Mouse (Mus musculus) midbrain, embryonic 13.5 days (tissue): ENCODE measurements around the gene Rassf8. TPM values are rescaled to one million over a fixed set of nuclear protein-coding genes. Genes with fewer than 3 reads are reported as not detected.

Experiments used
- ATAC-seq: fragments of 200-750 bp; cut with Nextera tagmentation; 2 replicates; pipeline ENCODE4 v1.8.0; 2017; ENCODE audit warnings: mild to moderate bottlenecking, moderate TSS enrichment, moderate library complexity
- H3K27ac ChIP-seq: fragments of 300-500 bp; sonication (generic); 2 replicates; pipeline ENCODE4 v1.5.1; 2015; ENCODE audit warnings: inconsistent platforms, mild to moderate bottlenecking, moderate library complexity
- H3K27me3 ChIP-seq: fragments of 300-500 bp; sonication (generic); 2 replicates; pipeline ENCODE4 v1.6.1; 2015; ENCODE audit warnings: mild to moderate bottlenecking, inconsistent platforms
- H3K36me3 ChIP-seq: fragments of 300-500 bp; sonication (generic); 2 replicates; pipeline ENCODE4 v1.6.1; 2015; ENCODE audit warnings: mild to moderate bottlenecking, inconsistent platforms
- H3K4me1 ChIP-seq: fragments of 300-500 bp; sonication (generic); replicated peaks from 2 replicates; pipeline ENCODE4 v1.6.1; 2015; ENCODE audit warnings: inconsistent platforms
- H3K4me2 ChIP-seq: fragments of 300-500 bp; sonication (generic); replicated peaks from 2 replicates; pipeline ENCODE4 v1.6.1; 2015; ENCODE audit warnings: moderate library complexity, mild to moderate bottlenecking, inconsistent platforms
- H3K4me3 ChIP-seq: fragments of 300-500 bp; sonication (generic); replicated peaks from 2 replicates; pipeline ENCODE4 v1.5.1; 2015; ENCODE audit warnings: mild to moderate bottlenecking, inconsistent platforms
- H3K9ac ChIP-seq: fragments of 300-500 bp; sonication (generic); replicated peaks from 2 replicates; pipeline ENCODE4 v1.6.1; 2015; ENCODE audit warnings: mild to moderate bottlenecking, inconsistent platforms
- H3K9me3 ChIP-seq: fragments of 300-500 bp; sonication (generic); 2 replicates; pipeline ENCODE4 v1.6.1; 2016; ENCODE audit warnings: mild to moderate bottlenecking, inconsistent platforms
- WGBS: fragments of 180-500 bp; shearing (Covaris S2); methylation state at CpG from one replicate; pipeline ENCODE4 v1.1.7; 2015; 5-methylcytosine and 5-hydroxymethylcytosine counted together
- polyA plus RNA-seq: library from polyadenylated mRNA; unstranded; fragments of >200 nt; fragmentation: Nextera tagmentation; extraction: Ambion mirVana; gene quantifications from 2 replicates; pipeline ENCODE4 v1.2.1, GENCODE M21; 2015

Gene Rassf8
- polyA plus RNA-seq, 1 experiment from 2014 or later, result 3.9 TPM

GRCm38 (mm10) chr6:145754416-145754815 lies 7.9 kb downstream of the Rassf8 start:
- Histone ChIP-seq H3K36me3 (no peaks in the 10 kb centered on the region), H3K9ac (no peak overlapping the region), H3K4me1 (peaks cover 4% of the 10 kb centered on the region; the same call in 1 of the 2 replicates), H3K27ac (no peak overlapping the region), H3K4me2 (no peak overlapping the region), H3K9me3 (no peaks in the 10 kb centered on the region), H3K4me3 (no peak overlapping the region), H3K27me3 (no peaks in the 10 kb centered on the region)
- WGBS, result 91% methylated on average over 6 of the region's 6 CpGs
- ATAC-seq, result no peak

- H3K4me1 ChIP-seq, result peaks cover 4% of the 10 kb centered on the region; the same call in 1 of the 2 replicates
- H3K27ac ChIP-seq, result no peak overlapping the region
- no peaks in the 10 kb centered on the region for H3K36me3 ChIP-seq
- H3K9me3 ChIP-seq, result no peaks in the 10 kb centered on the region
- H3K4me2 ChIP-seq, result no peak overlapping the region
- H3K4me3 ChIP-seq, result no peak overlapping the region
- no peak overlapping the region for H3K9ac ChIP-seq
- H3K27me3 ChIP-seq, result no peaks in the 10 kb centered on the region
- ATAC-seq, result no peak
- WGBS, result 72% methylated on average over 14 of the region's 14 CpGs
Observed at GRCm38 (mm10) chr6:145755942-145756639, 9.5 kb downstream of the Rassf8 start.

GRCm38 (mm10) chr6:145756640-145757005 lies 10.1 kb downstream of the Rassf8 start:
- Histone ChIP-seq H3K4me3 (no peak overlapping the region), H3K4me1 (peaks cover 4% of the 10 kb centered on the region; the same call in 1 of the 2 replicates), H3K27me3 (no peaks in the 10 kb centered on the region), H3K4me2 (no peak overlapping the region), H3K36me3 (no peaks in the 10 kb centered on the region), H3K9ac (no peak overlapping the region), H3K9me3 (no peaks in the 10 kb centered on the region), H3K27ac (no peak overlapping the region)
- ATAC-seq, result no peak
- 85% methylated on average over 6 of the region's 6 CpGs for WGBS

GRCm38 (mm10) chr6:145757346-145757745 lies 10.8 kb downstream of the Rassf8 start:
- Histone ChIP-seq H3K36me3 (no peaks in the 10 kb centered on the region), H3K9me3 (no peaks in the 10 kb centered on the region), H3K9ac (no peak overlapping the region), H3K27ac (no peak overlapping the region), H3K4me3 (no peak overlapping the region), H3K4me1 (peaks cover 4% of the 10 kb centered on the region; the same call in 1 of the 2 replicates), H3K27me3 (no peaks in the 10 kb centered on the region), H3K4me2 (no peak overlapping the region)
- WGBS, result 76% methylated on average over 3 of the region's 3 CpGs
- ATAC-seq, result no peak

- peaks cover 6% of the 10 kb centered on the region; the same call in 1 of the 2 replicates for H3K4me1 ChIP-seq
- H3K9ac ChIP-seq, result no peak overlapping the region
- no peak overlapping the region for H3K4me2 ChIP-seq
- H3K4me3 ChIP-seq, result no peak overlapping the region
- H3K36me3 ChIP-seq, result no peaks in the 10 kb centered on the region
- no peaks in the 10 kb centered on the region for H3K9me3 ChIP-seq
- H3K27ac ChIP-seq, result no peak overlapping the region
- H3K27me3 ChIP-seq, result no peaks in the 10 kb centered on the region
- no peak for ATAC-seq
- WGBS, result 87% methylated on average over 10 of the region's 10 CpGs
Observed at GRCm38 (mm10) chr6:145758685-145759084, 12.1 kb downstream of the Rassf8 start.

GRCm38 (mm10) chr6:145759432-145759831 lies 12.9 kb downstream of the Rassf8 start:
- Histone ChIP-seq H3K36me3 (no peaks in the 10 kb centered on the region), H3K9me3 (no peaks in the 10 kb centered on the region), H3K27me3 (no peaks in the 10 kb centered on the region), H3K27ac (no peak overlapping the region), H3K9ac (no peak overlapping the region), H3K4me1 (peaks cover 10% of the 10 kb centered on the region; the same call in 1 of the 2 replicates), H3K4me2 (no peak overlapping the region), H3K4me3 (no peak overlapping the region)
- ATAC-seq, result no peak
- 91% methylated on average over 2 of the region's 2 CpGs for WGBS

- Histone ChIP-seq H3K27ac (no peak overlapping the region), H3K9me3 (no peaks in the 10 kb centered on the region), H3K4me3 (no peak overlapping the region), H3K9ac (no peak overlapping the region), H3K36me3 (no peaks in the 10 kb centered on the region), H3K4me1 (peaks cover 10% of the 10 kb centered on the region; the same call in 1 of the 2 replicates), H3K4me2 (no peak overlapping the region), H3K27me3 (no peaks in the 10 kb centered on the region)
- ATAC-seq, result no peak
- whole genome bisulfite sequencing, result 83% methylated on average over 4 of the region's 4 CpGs
Observed at GRCm38 (mm10) chr6:145760246-145761016, 13.9 kb downstream of the Rassf8 start.

- WGBS, result 92% methylated on average over 3 of the region's 3 CpGs
- no peaks in the 10 kb centered on the region for H3K36me3 ChIP-seq
- no peaks in the 10 kb centered on the region for H3K9me3 ChIP-seq
- H3K9ac ChIP-seq, result no peak overlapping the region
- ATAC-seq, result no peak
- H3K4me3 ChIP-seq, result no peak overlapping the region
- no peaks in the 10 kb centered on the region for H3K27me3 ChIP-seq
- H3K27ac ChIP-seq, result no peak overlapping the region
- no peak overlapping the region for H3K4me2 ChIP-seq
- peaks cover 7% of the 10 kb centered on the region; the same call in 1 of the 2 replicates for H3K4me1 ChIP-seq
Observed at GRCm38 (mm10) chr6:145761151-145761935, 14.8 kb downstream of the Rassf8 start.

- no peaks in the 10 kb centered on the region for H3K36me3 ChIP-seq
- WGBS, result 96% methylated on average over 3 of the region's 3 CpGs
- no peak overlapping the region for H3K4me2 ChIP-seq
- no peak overlapping the region for H3K27ac ChIP-seq
- H3K9me3 ChIP-seq, result no peaks in the 10 kb centered on the region
- H3K4me3 ChIP-seq, result no peak overlapping the region
- ATAC-seq, result no peak
- no peak overlapping the region for H3K9ac ChIP-seq
- no peaks in the 10 kb centered on the region for H3K27me3 ChIP-seq
- peaks cover 6% of the 10 kb centered on the region; the same call in 1 of the 2 replicates for H3K4me1 ChIP-seq
Observed at GRCm38 (mm10) chr6:145762016-145762415, 15.5 kb downstream of the Rassf8 start.

- Histone ChIP-seq H3K27me3 (no peaks in the 10 kb centered on the region), H3K4me2 (no peak overlapping the region), H3K36me3 (no peaks in the 10 kb centered on the region), H3K9me3 (no peaks in the 10 kb centered on the region), H3K4me1 (peaks cover 6% of the 10 kb centered on the region; the same call in 1 of the 2 replicates), H3K27ac (no peak overlapping the region), H3K4me3 (no peak overlapping the region), H3K9ac (no peak overlapping the region)
- no peak for ATAC-seq
- 93% methylated on average over 4 of the region's 4 CpGs for WGBS
Observed at GRCm38 (mm10) chr6:145763051-145763450, 16.5 kb downstream of the Rassf8 start.

GRCm38 (mm10) chr6:145765011-145765410 lies 18.5 kb downstream of the Rassf8 start:
- WGBS, result 73% methylated on average over 7 of the region's 7 CpGs
- Histone ChIP-seq H3K9me3 (no peaks in the 10 kb centered on the region), H3K4me3 (no peak overlapping the region), H3K4me1 (peaks cover 6% of the 10 kb centered on the region; the same call in 1 of the 2 replicates), H3K9ac (no peak overlapping the region), H3K27me3 (no peaks in the 10 kb centered on the region), H3K4me2 (no peak overlapping the region), H3K27ac (no peak overlapping the region), H3K36me3 (no peaks in the 10 kb centered on the region)
- no peak for ATAC-seq

GRCm38 (mm10) chr6:145766971-145767370 lies 20.4 kb downstream of the Rassf8 start:
- no peak overlapping the region for H3K9ac ChIP-seq
- H3K9me3 ChIP-seq, result no peaks in the 10 kb centered on the region
- 81% methylated on average over 6 of the region's 6 CpGs for WGBS
- H3K27ac ChIP-seq, result no peak overlapping the region
- H3K4me2 ChIP-seq, result no peak overlapping the region
- H3K4me1 ChIP-seq, result peaks cover 10% of the 10 kb centered on the region
- H3K4me3 ChIP-seq, result no peak overlapping the region
- no peak for ATAC-seq
- H3K27me3 ChIP-seq, result no peaks in the 10 kb centered on the region
- H3K36me3 ChIP-seq, result no peaks in the 10 kb centered on the region
